Mouse (Mus musculus): ENCODE measurements around the gene Sf3a3. TPM values are rescaled to one million over a fixed set of nuclear protein-coding genes. Genes with fewer than 3 reads are reported as not detected.
"Not testable (repeated sequence)": the region's sequence is repeated elsewhere in the genome, so short reads cannot be mapped to it uniquely, and the experiment has no call there.

Sf3a3 gene
- total and polyA plus RNA-seq, 3 experiments, result 127 to 295 (median 144) TPM

DNA sequence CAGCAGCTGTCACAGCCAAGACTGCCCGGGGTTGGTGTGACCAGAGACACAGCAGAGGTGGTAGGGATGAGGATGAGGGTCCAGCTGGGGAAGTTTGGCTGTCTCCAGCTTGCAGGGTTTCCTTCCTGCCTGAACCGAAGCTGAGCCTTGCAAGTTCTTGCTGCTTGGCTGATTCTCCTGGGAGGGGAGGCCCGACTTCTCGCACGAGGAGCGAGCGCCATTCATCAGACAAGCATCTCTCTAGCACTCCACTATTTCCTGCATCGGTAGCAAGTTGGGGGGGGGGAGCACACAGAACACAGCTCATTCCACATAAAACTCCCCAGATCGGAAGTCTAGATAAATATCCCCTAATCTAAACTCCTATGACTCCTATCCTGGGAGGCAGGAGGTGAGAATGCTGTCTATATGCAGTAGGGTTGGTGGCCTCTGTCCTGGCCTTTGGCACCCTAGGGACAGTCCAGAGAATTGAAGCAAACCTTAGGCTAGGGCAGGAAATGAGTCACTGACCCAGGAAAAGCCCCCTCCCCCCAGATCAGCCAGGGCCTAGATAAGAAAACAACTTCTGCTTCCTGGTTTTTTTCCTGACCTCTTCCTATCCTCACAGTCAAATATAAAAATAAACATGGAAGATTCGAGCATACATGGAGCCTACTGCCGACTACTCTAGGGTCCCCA lies 9.6 kb upstream of the Sf3a3 start (continued):
- TF ChIP-seq GATA1 (IDR thresholded peaks at IDR 0.05; ENCODE audit: low read depth, low read length) (peak; percentile 84), E2F4 (IDR thresholded peaks at IDR 0.05; ENCODE audit: borderline replicate concordance, low read depth, low read length) (no peak), MYC (IDR thresholded peaks at IDR 0.05; ENCODE audit: low read depth, low read length) (no peak), JUND (IDR thresholded peaks at IDR 0.05; ENCODE audit: low read depth, low read length) (0 out of 2 replicates have a peak, but pooled peaks have one; percentile 64), EP300 (IDR thresholded peaks at IDR 0.05; ENCODE audit: low read depth in 1 of 2, low read length in 2 of 2) (peak; percentile 66 to 82)

DNA sequence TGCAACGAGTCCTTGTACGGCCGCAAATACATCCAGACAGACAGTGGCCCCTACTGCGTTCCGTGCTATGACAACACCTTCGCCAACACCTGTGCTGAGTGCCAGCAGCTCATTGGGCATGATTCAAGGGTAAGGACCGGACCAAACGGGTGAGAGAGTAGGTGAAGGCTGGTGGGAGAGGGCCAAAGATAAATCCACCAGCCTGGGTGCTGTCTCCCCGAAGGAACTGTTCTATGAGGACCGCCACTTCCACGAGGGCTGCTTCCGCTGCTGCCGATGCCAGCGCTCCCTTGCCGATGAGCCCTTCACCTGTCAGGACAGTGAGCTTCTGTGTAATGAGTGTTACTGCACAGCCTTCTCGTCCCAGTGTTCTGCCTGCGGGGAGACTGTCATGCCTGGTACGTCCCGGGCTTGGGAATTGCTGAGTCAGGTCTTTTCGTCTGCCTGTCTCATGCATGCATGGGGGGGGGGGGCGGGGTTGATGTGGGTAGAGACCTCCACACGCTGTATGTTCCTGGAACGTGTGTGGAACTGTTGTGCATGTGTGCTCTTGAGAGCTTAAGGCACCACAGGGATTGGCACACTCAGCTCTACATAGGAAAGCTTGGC lies 8.8 kb upstream of the Sf3a3 start:
- H3K4me1 ChIP-seq (ENCODE audit: control insufficient read depth in 1 of 2, insufficient read depth in 2 of 2, low read length in 2 of 2), result peaks cover 11 to 42% of the 10 kb centered on the region in 2 experiments
- peak overlapping the region; percentile 42 for H3K27ac ChIP-seq (ENCODE audit: control insufficient read depth, low read depth, low read length)
- DNase-seq (ENCODE audit: low read depth, low spot score), result no peak
- TF ChIP-seq NRF1 (IDR thresholded peaks at IDR 0.05; ENCODE audit: insufficient read depth, low read depth, low read length, poor library complexity, severe bottlenecking) (no peak), BHLHE40 (IDR thresholded peaks at IDR 0.05; ENCODE audit: borderline replicate concordance, low read depth, low read length) (no peak), ETS1 (IDR thresholded peaks at IDR 0.05; ENCODE audit: low read depth, low read length) (no peak), MXI1 (IDR thresholded peaks at IDR 0.05; ENCODE audit: low read depth, low read length) (no peak), MAFK (IDR thresholded peaks at IDR 0.05; ENCODE audit: borderline replicate concordance, low read depth, low read length) (peak; percentile 63), TCF12 (IDR thresholded peaks at IDR 0.05; ENCODE audit: low read depth, low read length) (no peak)
- no peak overlapping the region for H3K9ac ChIP-seq (ENCODE audit: control insufficient read depth, low read depth, low read length, poor library complexity, severe bottlenecking)
- H3K36me3 ChIP-seq (ENCODE audit: control insufficient read depth in 1 of 2, insufficient read depth in 2 of 2, low read length in 2 of 2), result peaks cover 0 to 32% of the 10 kb centered on the region in 2 experiments; a peak in 2 of 4 replicates
- H3K27me3 ChIP-seq (ENCODE audit: control insufficient read depth in 1 of 2, insufficient read depth in 2 of 2, low read length in 2 of 2), result no peaks in the 10 kb centered on the region
- H3K4me3 ChIP-seq (ENCODE audit: control insufficient read depth in 1 of 2, insufficient read depth in 1 of 2, low read depth in 2 of 2, low read length in 2 of 2), result no peak overlapping the region
- H3K9me3 ChIP-seq (replicated peaks; ENCODE audit: insufficient read depth, low read length), result no peaks in the 10 kb centered on the region
- peaks cover 8% of the 10 kb centered on the region for H3K79me2 ChIP-seq (ENCODE audit: control insufficient read depth, insufficient read depth, low read length, poor library complexity)

DNA sequence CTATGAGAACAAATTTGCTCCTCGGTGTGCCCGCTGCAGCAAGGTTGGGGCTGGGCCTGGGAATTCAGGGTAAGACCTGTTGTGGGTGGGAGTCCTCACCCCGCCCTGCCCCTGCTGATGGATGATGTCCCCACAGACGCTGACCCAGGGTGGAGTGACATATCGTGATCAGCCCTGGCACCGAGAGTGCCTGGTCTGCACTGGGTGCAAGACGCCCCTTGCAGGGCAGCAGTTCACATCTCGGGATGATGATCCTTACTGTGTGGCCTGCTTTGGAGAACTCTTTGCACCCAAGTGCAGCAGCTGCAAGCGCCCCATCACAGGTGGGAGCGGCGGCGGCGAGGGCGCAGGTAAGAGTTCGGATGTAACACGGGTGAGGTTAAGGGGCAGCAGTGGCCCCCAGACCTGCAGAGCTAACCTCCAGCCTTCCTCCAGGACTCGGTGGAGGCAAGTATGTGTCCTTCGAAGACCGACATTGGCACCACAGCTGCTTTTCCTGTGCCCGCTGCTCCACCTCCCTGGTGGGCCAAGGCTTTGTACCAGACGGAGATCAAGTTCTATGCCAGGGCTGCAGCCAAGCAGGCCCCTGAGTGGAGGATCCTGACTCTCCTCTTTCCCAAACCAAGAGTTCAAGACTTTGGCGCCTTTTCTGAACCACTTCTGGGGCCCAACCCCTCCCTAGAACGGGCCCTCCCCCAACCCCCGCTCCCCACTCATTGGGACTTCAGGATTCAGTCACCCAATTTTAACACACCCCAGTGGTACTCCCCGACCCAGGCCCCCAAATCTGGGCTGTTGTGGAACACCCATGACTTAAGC lies 7.0 kb upstream of the Sf3a3 start:
- H3K79me2 ChIP-seq (ENCODE audit: control insufficient read depth, insufficient read depth, low read length, poor library complexity); H3K4me3 ChIP-seq (ENCODE audit: control insufficient read depth in 1 of 2, insufficient read depth in 1 of 2, low read depth in 2 of 2, low read length in 2 of 2); H3K27me3 ChIP-seq (ENCODE audit: control insufficient read depth in 1 of 2, insufficient read depth in 2 of 2, low read length in 2 of 2); H3K9ac ChIP-seq (ENCODE audit: control insufficient read depth, low read depth, low read length, poor library complexity, severe bottlenecking); H3K27ac ChIP-seq (ENCODE audit: control insufficient read depth, low read depth, low read length); H3K9me3 ChIP-seq (replicated peaks; ENCODE audit: insufficient read depth, low read length); DNase-seq (ENCODE audit: low read depth, low spot score): not testable (repeated sequence)
- peaks cover 8 to 35% of the 10 kb centered on the region in 2 experiments for H3K4me1 ChIP-seq (ENCODE audit: control insufficient read depth in 1 of 2, insufficient read depth in 2 of 2, low read length in 2 of 2)
- peaks cover 0 to 25% of the 10 kb centered on the region in 2 experiments; a peak in 2 of 4 replicates for H3K36me3 ChIP-seq (ENCODE audit: control insufficient read depth in 1 of 2, insufficient read depth in 2 of 2, low read length in 2 of 2)

All from MEL (cell line).